Mouse (Mus musculus) kidney, adult 2 months (tissue): ENCODE results near the gene Hnrnpa3. TPM values are rescaled to one million over a fixed set of nuclear protein-coding genes. Genes with fewer than 3 reads are reported as not detected.
"Not testable (repeated sequence)": the region's sequence is repeated elsewhere in the genome, so short reads cannot be mapped to it uniquely, and the experiment has no call there.

Source experiments
- DNase-seq: peaks from one replicate; pipeline ENCODE4 v3.0.0; 2021
- H3K27ac ChIP-seq: fragments of 200-500 bp; 2 replicates; pipeline ENCODE4 v1.5.1; 2012; ENCODE audit warnings: low read depth, low read length, control low read depth, inconsistent platforms; ENCODE audit not compliant: insufficient read depth
- H3K27me3 ChIP-seq: fragments of 200-500 bp; replicated peaks from 2 replicates; pipeline ENCODE4 v1.6.1; 2012; ENCODE audit warnings: mild to moderate bottlenecking, moderate library complexity, low read length, inconsistent platforms; ENCODE audit not compliant: control insufficient read depth, insufficient read depth
- H3K36me3 ChIP-seq: fragments of 200-500 bp; 2 replicates; pipeline ENCODE4 v1.6.1; 2012; ENCODE audit warnings: mild to moderate bottlenecking, moderate library complexity, low read length, inconsistent platforms; ENCODE audit not compliant: control insufficient read depth, insufficient read depth
- H3K4me1 ChIP-seq: fragments of 200-500 bp; 2 replicates; pipeline ENCODE4 v1.6.1; 2011; ENCODE audit warnings: low read length; ENCODE audit not compliant: control insufficient read depth, insufficient read depth
- H3K4me3 ChIP-seq: fragments of 200-500 bp; 2 replicates; pipeline ENCODE4 v1.5.1; 2011; ENCODE audit warnings: mild to moderate bottlenecking, low read depth, low read length, control low read depth; ENCODE audit not compliant: insufficient read depth
- CTCF ChIP-seq: fragments of 200-500 bp; conservative IDR thresholded peaks from 2 replicates; pipeline ENCODE4 v1.5.1; 2011; ENCODE audit warnings: low read depth, mild to moderate bottlenecking, control low read depth, low read length, moderate library complexity, mixed read lengths; ENCODE audit not compliant: insufficient read depth, insufficient read length
- POLR2A ChIP-seq: fragments of 200-500 bp; IDR thresholded peaks from one replicate; pipeline ENCODE4 v1.6.1; 2011; ENCODE audit warnings: low read depth, low read length, control low read depth
- WGBS: fragments of 180-500 bp; shearing (Covaris S2); methylation state at CpG from one replicate; pipeline ENCODE4 v1.1.7; 2018; 5-methylcytosine and 5-hydroxymethylcytosine counted together
- polyA plus RNA-seq: library from polyadenylated mRNA; depleted of rRNA; stranded (reverse); fragments of >200 nt; gene quantifications from 2 replicates; pipeline ENCODE4 v1.2.3, GENCODE M21; 2012

Hnrnpa3 gene
- polyA plus RNA-seq, 1 experiment = 34.0 TPM

DNA sequence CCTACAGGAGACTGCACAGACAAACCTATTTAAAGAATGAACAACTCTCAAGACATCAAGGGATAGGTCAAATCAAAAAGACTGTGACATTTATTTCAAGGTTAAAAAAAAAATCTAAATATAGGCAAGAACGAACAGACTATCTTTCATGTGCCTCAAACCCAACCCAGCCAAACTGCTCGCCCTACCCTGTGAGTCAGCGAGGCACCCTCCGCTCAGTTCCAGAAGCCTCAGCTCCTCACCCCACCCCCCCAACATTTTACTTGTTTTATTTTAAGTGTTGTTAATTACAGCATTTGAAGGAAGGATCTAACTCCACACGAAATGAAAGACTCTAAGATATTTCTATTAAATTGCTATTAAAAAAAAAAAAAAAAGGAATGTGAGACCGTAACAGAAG is 27.6 kb upstream of the Hnrnpa3 start:
- peak overlapping the region; percentile 15 for H3K4me3 ChIP-seq
- H3K36me3 ChIP-seq = no peaks in the 10 kb centered on the region
- no peaks in the 10 kb centered on the region for H3K27me3 ChIP-seq
- H3K27ac ChIP-seq = peak overlapping the region; percentile 84
- peaks cover under 1% of the 10 kb centered on the region; the same call in 1 of the 2 replicates for H3K4me1 ChIP-seq
- DNase-seq = no peak
- no peak for TF ChIP-seq POLR2A
- TF ChIP-seq CTCF = no peak
- WGBS = 52% methylated on average over 6 of the region's 6 CpGs

DNA sequence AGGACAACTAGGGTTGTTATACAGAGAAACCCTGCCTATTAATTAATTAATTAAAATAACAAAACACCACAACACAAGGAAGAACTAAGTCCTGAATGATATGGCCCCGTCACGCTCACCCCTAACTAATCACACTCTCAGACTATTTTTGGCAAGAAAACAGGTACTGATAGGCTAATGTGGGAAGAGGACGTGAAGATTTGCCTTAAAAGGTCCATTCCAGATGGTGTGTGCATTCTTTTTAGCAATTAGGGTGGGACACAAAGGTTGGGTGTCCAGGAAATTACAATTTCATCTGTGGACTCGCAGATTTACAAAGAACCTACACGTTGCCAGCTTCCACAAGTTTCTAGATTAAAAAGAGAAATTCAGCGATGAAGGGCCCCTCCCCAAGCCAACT is 27.0 kb upstream of the Hnrnpa3 start:
- TF ChIP-seq CTCF (no peak), POLR2A (no peak)
- DNase-seq = no peak
- 69% methylated on average over 6 of the region's 6 CpGs for WGBS

DNA sequence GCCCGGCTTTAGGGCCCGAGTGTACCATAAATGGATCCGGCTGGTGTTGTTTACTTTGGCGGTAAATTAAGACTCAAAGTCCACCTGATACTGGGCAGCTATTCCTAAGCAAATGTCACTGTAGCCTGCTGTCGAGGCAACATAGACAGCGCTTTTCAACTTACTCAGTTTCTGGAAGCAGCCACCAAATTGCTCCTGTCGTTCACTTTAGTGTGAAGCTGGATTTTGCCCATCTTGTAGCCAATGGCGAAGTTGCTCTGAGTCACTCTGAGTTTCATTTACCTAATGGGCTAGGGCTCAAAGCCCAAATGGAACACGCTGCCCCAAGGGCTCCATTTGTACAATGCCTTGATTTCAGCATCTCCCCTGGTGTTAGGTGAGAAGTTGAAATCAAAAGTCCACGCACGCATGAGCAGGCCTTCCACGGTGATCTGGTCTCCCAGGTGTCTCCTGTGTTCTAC is 26.3 kb upstream of the Hnrnpa3 start:
- Histone ChIP-seq H3K4me3 (peak overlapping the region; percentile 37), H3K27me3 (no peaks in the 10 kb centered on the region), H3K4me1 (peaks cover 10% of the 10 kb centered on the region), H3K27ac (peak overlapping the region; percentile 84), H3K36me3 (no peaks in the 10 kb centered on the region)
- WGBS = 49% methylated on average over 12 of the region's 12 CpGs
- peak; percentile 66 for DNase-seq
- TF ChIP-seq CTCF (no peak), POLR2A (no peak)

More for the DNA sequence above, 27.0 kb upstream of the Hnrnpa3 start:
- Histone ChIP-seq H3K4me1 (peaks cover 7% of the 10 kb centered on the region), H3K27ac (peak overlapping the region; percentile 84), H3K4me3 (peak overlapping the region; percentile 15), H3K36me3 (no peaks in the 10 kb centered on the region), H3K27me3 (no peaks in the 10 kb centered on the region)

DNA sequence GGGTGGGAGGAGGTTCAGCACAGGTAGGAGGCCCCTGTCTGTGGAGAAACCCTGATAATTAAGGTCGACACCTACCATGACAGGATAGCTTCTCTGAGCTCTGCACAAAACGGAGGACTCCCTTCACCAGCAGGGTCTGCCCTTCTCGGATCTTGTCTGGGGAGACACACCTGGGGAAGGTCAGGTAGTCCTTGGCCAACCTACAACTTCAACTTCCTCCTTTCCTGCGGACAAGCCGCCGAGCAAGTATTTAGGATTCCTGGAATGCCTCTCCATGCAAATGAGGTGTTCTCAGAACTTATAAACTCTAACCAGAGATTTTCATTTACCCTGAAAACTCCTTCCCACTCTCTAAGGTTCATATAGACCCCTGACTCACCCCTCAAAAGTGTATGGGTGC is 25.7 kb upstream of the Hnrnpa3 start:
- 47% methylated on average over 6 of the region's 6 CpGs for WGBS
- Histone ChIP-seq H3K27ac (peak overlapping the region; percentile 84), H3K4me3 (peak overlapping the region; percentile 37), H3K27me3 (no peaks in the 10 kb centered on the region), H3K4me1 (peaks cover 12% of the 10 kb centered on the region), H3K36me3 (no peaks in the 10 kb centered on the region)
- TF ChIP-seq POLR2A = peak; percentile 15
- no peak for TF ChIP-seq CTCF
- DNase-seq = peak; percentile 86

DNA sequence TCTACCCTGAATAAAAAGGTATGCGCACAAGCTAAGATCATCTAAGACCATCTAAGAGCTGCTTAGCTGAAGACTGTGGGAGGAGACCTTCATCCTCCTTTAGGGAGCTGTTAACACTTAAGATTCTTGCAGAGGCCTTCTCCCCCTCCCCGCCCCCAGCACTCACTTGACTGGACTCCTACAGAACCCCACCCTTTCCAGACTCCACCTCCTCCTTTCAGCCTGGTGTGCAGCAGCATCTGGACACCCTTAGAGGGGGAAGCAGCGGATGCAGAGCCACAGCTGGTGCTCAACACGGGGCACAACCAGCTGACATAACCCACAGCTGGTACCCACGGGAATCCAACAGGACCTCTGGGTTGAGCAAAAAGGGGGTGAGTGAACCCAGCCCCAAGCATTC is 25.3 kb upstream of the Hnrnpa3 start:
- WGBS = 52% methylated on average over 5 of the region's 5 CpGs
- Histone ChIP-seq H3K27me3 (no peaks in the 10 kb centered on the region), H3K27ac (peak overlapping the region; percentile 84)

DNA sequence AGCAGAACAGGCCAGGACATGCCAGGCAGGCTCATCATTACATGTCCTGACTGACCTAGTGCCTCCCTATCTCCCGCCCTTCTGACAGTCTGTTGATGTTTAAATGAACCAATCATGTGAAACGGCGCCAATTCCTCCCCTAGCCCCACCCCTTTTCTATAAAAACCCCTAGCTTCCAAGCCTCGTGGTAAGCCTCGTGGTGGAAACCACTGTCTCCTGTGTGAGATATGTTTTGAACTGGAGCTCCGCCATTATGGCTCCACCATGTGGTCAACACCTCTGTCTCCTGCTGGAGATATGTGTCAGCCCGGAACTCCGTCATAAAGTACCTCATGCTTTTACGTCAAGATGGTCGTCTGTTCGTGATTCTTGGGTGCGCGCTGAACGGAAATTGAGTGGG is 24.6 kb upstream of the Hnrnpa3 start:
- peak overlapping the region; percentile 84; the same call in 1 of the 2 replicates for H3K27ac ChIP-seq
- not testable (repeated sequence) for DNase-seq, H3K4me3 ChIP-seq, H3K27me3 ChIP-seq, H3K36me3 ChIP-seq
- 78% methylated on average over 14 of the region's 14 CpGs for WGBS
- peaks cover 12% of the 10 kb centered on the region for H3K4me1 ChIP-seq

More for the DNA sequence above, 25.3 kb upstream of the Hnrnpa3 start:
- peaks cover 12% of the 10 kb centered on the region for H3K4me1 ChIP-seq
- no peak for TF ChIP-seq CTCF
- TF ChIP-seq POLR2A = no peak
- no peaks in the 10 kb centered on the region for H3K36me3 ChIP-seq
- peak; percentile 77 for DNase-seq
- no peak overlapping the region for H3K4me3 ChIP-seq

DNA sequence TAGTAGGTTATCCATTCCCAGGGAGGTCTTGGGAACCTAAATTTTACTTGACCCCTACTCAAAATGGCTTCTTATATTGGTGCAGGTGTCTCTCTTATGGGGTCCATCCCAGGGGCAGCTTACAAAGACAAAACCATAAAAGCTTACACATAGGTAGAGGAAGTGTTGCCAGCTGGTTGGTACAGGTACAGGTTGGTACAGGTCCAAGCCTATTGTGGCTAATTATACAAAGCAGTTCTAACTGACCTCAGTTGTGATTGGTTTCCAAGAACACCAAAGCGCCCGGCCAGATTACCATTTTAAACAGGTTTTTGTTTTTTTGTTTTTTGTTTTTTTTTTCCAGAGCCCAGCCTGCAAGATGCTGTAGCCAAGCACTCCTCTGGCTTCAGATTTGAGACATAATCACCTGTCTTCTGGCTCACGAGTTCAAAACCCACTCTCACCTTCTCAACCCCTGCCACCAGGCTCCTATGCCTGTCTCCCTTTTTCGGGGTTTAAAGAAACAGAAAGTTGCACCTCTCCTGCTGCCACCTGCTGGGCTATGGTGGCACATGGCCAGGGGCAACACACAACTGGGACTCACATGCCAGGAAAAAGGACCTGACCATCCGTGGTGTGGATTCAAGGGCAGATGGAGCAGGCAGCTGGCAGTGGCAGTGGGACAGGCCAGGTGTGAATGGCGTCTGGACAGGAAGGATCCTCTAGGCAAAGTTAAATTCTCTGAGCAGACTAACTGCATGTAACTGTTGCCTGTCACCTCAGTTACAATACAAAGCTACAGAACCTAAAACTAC is 22.6 kb upstream of the Hnrnpa3 start:
- DNase-seq = peak; percentile 89
- H3K27me3 ChIP-seq = no peaks in the 10 kb centered on the region
- H3K4me1 ChIP-seq = peaks cover 12% of the 10 kb centered on the region
- H3K36me3 ChIP-seq = no peaks in the 10 kb centered on the region
- H3K4me3 ChIP-seq = no peak overlapping the region
- peak overlapping the region; percentile 69 for H3K27ac ChIP-seq
- peak; percentile 60 for TF ChIP-seq CTCF
- TF ChIP-seq POLR2A = no peak
- WGBS = 33% methylated on average over 6 of the region's 6 CpGs

DNA sequence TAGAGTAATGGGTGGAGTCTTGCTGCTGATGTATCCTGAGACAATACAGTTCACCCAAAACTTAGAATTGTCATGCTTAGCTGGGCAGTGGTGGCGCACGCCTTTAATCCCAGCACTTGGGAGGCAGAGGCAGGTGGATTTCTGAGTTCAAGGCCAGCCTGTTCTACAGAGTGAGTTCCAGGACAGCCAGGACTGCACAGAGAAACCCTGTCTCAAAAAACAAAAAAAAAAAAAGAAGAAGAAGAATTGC is 22.1 kb upstream of the Hnrnpa3 start:
- not testable (repeated sequence) for DNase-seq, H3K4me3 ChIP-seq, H3K27me3 ChIP-seq, H3K36me3 ChIP-seq
- WGBS = 61% methylated on average over 2 of the region's 2 CpGs
- peak overlapping the region; percentile 59 for H3K27ac ChIP-seq
- peaks cover 12% of the 10 kb centered on the region for H3K4me1 ChIP-seq
